Mouse (Mus musculus) embryonic fibroblast, embryonic 13.5 days (primary cell): Measurements from ENCODE around the gene Tmem229b.

Source experiments
- CTCF ChIP-seq: IDR thresholded peaks from 2 replicates; pipeline ENCODE4 v1.5.1; 2011; ENCODE audit warnings: mild to moderate bottlenecking, control low read depth, low read length, moderate library complexity, borderline replicate concordance; ENCODE audit not compliant: insufficient read depth
- POLR2A ChIP-seq: IDR thresholded peaks from 2 replicates; pipeline ENCODE4 v1.6.1; 2011; ENCODE audit warnings: low read depth, mild to moderate bottlenecking, control low read depth, low read length, moderate library complexity

DNA sequence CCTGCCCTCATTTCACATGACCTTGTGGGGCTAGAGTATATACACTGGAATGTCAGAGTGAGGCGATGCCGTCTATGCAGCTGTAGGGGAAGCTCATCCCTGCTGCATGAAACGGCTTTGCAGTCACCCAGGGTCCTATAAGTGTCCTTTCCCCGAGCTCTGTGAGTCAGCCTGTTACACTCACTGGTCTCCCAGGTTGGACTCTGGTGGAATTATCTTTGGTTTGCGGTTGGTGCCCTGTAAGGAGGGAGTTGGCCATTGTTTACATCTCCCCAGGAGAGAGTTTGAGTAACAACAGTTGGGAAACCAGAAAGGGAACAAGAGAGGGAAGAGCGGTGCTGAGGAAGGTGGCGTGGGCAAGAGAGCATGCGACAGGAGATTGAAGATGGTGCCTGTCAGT lies 32.3 kb upstream of the Tmem229b start:
- TF ChIP-seq CTCF (no peak), POLR2A (no peak)
